Mouse (Mus musculus) mature B cell (primary cell): ENCODE measurements around the gene Gpc6.

Experiments used
- in situ Hi-C: fragments of 300-500 bp; cut with MboI; formaldehyde crosslinking; loops from 2 replicates; pipeline ENCODE4 v1.14.3; 2019

Gene Gpc6

GRCm38 (mm10) chr14:117625100-117625710 is 700.1 kb downstream of the Gpc6 start:
- in situ Hi-C loops, result no loop called here

GRCm38 (mm10) chr14:117634238-117634940 is 709.3 kb downstream of the Gpc6 start:
- in situ Hi-C loops, result no loop called here

- in situ Hi-C loops, result no loop called here
Observed at GRCm38 (mm10) chr14:117641853-117642252, 716.7 kb downstream of the Gpc6 start.

GRCm38 (mm10) chr14:117643069-117643468 is 718.0 kb downstream of the Gpc6 start:
- in situ Hi-C loops, result no loop called here

GRCm38 (mm10) chr14:117648199-117648960 is 723.3 kb downstream of the Gpc6 start:
- in situ Hi-C loops, result no loop called here

GRCm38 (mm10) chr14:117650141-117650540 is 725.0 kb downstream of the Gpc6 start:
- in situ Hi-C loops, result no loop called here

GRCm38 (mm10) chr14:117651271-117651670 is 726.2 kb downstream of the Gpc6 start:
- in situ Hi-C loops, result no loop called here

- in situ Hi-C loops, result no loop called here
Observed at GRCm38 (mm10) chr14:117651938-117652337, 726.8 kb downstream of the Gpc6 start.

GRCm38 (mm10) chr14:117655382-117655781 is 730.3 kb downstream of the Gpc6 start:
- in situ Hi-C loops, result no loop called here

- in situ Hi-C loops, result no loop called here
Observed at GRCm38 (mm10) chr14:117659198-117659761, 734.2 kb downstream of the Gpc6 start.

- in situ Hi-C loops, result no loop called here
Observed at GRCm38 (mm10) chr14:117662261-117662660, 737.1 kb downstream of the Gpc6 start.

- in situ Hi-C loops, result no loop called here
Observed at GRCm38 (mm10) chr14:117664796-117665195, 739.7 kb downstream of the Gpc6 start.

- in situ Hi-C loops, result no loop called here
Observed at GRCm38 (mm10) chr14:117666126-117666525, 741.0 kb downstream of the Gpc6 start.

GRCm38 (mm10) chr14:117673541-117673940 is 748.4 kb downstream of the Gpc6 start:
- in situ Hi-C loops, result no loop called here

GRCm38 (mm10) chr14:117674482-117674881 is 749.4 kb downstream of the Gpc6 start:
- in situ Hi-C loops, result no loop called here

- in situ Hi-C loops, result no loop called here
Observed at GRCm38 (mm10) chr14:117679926-117680325, 754.8 kb downstream of the Gpc6 start.

- in situ Hi-C loops, result no loop called here
Observed at GRCm38 (mm10) chr14:117681321-117681921, 756.3 kb downstream of the Gpc6 start.

GRCm38 (mm10) chr14:117683149-117683548 is 758.0 kb downstream of the Gpc6 start:
- in situ Hi-C loops, result no loop called here

- in situ Hi-C loops, result no loop called here
Observed at GRCm38 (mm10) chr14:117689848-117690247, 764.7 kb downstream of the Gpc6 start.

GRCm38 (mm10) chr14:117695565-117695964 is 770.5 kb downstream of the Gpc6 start:
- in situ Hi-C loops, result no loop called here

GRCm38 (mm10) chr14:117700670-117701280 is 775.7 kb downstream of the Gpc6 start:
- in situ Hi-C loops, result no loop called here

GRCm38 (mm10) chr14:117708817-117709216 is 783.7 kb downstream of the Gpc6 start:
- in situ Hi-C loops, result no loop called here
